Mouse (Mus musculus): ENCODE measurements at regions not wholly inside any gene's neighbourhood (a gene's known extent, or its start where the extent isn't known, plus 50 kb on each side); places are given as distances from the start of the nearest gene placed in this dataset.

DNA sequence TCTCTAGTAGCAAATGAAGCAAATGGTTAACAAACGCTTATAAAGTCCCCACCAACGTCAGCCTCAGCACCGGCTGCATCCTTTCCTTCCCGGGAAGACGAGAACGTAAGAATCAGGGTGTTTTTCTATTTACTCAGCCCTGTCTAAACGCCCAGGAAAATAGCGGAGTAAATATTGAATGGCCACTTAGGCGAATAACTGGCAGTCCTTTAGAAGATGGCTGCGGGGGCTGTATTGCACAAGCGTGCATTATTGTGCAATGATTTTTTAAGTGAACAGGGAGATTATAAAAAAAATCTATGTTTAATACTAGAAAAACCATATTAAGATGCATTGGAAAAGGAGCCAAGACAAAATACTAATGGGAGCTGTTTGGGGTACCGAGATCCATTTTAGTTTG lies 410.3 kb downstream of the Wdr11 start:
- no peak for DNase-seq (ENCODE audit: extremely low spot score in 1 of 2, low spot score in 2 of 2)

DNA sequence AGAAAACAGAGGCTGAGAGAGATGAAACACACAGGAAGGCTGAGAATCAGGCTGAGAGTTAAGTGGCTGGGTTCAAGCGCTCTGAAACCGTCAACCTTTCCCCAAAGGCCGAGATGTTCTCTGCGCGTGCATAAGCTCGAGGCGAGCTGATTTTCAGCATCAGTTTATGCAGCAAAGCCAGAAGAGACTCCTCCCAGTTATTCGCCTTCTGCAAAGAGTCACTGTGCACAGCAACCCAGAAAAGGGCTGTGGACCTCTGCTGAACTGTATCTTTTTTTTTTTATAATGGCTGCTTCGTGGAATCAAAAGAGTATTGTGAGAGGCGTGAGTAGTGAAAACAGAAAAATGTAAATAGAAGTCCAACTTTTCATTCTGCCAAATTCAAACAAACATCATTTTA lies 413.7 kb downstream of the Wdr11 start:
- intact Hi-C loops (cut with DNase I), result no loop called here
- DNase-seq (ENCODE audit: extremely low spot score in 1 of 2, low spot score in 2 of 2), result no peak

More for the DNA sequence above, 410.3 kb downstream of the Wdr11 start:
- intact Hi-C loops (cut with DNase I), result no loop called here

DNA sequence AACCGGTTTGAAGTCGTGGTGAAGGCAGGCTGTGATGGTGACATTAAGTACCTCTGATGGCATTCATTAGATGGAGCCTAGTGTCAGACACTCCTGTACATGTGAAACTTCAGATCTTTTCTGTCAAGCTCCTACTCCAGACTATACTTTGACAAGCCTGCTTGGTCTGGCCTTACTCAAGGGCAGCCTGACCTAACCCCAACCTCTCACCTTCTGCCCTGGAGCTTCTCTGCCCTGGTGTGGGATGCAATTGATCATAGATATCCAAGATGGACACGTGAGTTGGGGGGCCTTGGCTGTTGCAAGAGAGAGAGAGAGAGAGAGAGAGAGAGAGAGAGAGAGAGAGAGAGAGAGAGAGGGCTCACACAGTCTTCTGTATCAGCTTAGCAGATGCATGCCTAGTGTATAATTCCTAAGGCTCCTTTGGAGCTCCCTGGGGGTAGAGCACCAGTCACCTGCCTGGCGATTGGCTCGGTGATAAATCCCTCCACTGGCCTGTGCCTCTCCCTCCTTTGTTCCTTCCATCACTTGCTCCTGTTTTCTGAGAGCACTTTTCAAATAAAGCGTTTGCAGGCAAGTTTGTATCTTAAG lies 416.4 kb downstream of the Wdr11 start:
- DNase-seq (ENCODE audit: extremely low spot score in 1 of 2, low spot score in 2 of 2), result no peak
- intact Hi-C loops (cut with DNase I), result no loop called here

DNA sequence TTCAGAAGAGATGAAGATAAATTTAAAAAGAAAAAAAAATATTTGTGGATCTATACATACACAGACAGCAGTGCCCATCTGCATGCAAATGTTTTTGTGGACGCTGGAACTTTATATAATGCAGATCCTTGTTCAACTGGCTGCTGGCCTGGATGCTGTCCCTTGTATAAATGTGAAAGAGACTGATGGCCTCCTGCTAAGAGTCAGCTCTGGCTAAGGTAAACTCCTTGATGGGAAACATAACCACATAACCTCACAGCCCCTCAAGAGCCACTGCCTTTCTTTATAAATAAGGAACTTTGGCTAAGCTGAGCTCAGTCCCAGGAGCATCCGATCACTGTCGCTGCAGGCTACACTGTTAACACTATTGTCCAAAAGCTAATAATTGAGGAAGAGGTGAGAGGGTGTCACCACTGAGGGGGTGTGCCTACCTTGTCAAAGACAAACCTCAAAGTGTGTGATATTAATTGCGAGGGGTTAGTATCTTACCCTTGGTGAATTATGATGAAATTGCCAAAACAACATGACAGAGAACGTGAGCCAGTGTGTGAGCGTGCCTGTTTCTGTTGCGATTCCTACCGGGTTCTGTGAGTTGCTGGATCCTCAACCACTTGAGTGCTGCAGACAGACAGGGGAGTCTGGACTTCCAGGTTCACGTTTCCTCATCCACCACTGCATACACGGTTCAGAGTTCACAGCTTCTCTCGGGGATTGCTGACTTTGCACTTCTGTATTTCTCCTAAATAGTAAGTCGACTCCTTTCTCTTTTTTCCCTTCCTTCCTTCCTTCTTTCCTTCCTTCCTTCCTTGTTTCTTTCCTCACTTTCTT lies 417.1 kb downstream of the Wdr11 start:
- intact Hi-C loops (cut with DNase I), result no loop called here
- no peak for DNase-seq (ENCODE audit: extremely low spot score in 1 of 2, low spot score in 2 of 2)

DNA sequence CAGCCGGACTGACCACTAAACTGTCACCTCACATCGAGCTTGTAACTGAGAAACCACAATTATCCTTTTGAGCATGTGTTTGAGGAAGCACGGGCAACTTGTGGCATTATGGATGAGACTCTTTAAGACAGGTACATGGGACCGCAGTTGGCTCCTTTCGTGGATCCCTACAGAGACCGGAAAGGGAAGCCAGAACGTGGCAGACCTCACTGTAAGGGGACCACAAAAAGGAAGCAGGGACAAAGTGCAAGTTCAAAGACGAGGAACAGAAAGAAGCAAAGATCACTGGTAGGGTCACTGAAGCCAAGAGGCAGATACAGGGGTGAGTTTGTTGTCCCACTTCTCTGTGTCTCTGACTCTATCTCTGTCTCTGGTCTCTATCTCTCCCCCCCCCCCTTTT lies 420.4 kb downstream of the Wdr11 start:
- intact Hi-C loops (cut with DNase I), result no loop called here
- DNase-seq (ENCODE audit: extremely low spot score in 1 of 2, low spot score in 2 of 2), result no peak

DNA sequence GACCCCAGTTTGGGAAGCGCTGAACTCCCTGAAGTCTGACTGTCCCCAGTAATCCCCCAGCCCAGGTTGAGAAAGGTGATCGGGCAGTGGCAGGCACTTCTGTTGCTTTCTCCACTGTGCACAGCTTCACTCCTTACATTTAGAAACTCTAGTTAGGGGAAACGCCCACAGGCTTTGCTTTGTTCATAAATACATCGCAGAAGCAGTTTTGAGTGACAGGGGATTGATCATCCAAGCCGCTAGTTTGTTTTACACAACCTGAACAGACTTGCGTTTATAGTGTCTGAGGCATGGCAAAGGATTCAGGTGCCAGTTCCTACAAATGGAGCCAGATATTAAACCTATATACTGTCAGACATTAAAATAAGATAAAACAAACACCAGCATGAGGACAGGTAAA lies 421.4 kb downstream of the Wdr11 start:
- intact Hi-C loops (cut with DNase I), result no loop called here
- no peak for DNase-seq (ENCODE audit: extremely low spot score in 1 of 2, low spot score in 2 of 2)

DNA sequence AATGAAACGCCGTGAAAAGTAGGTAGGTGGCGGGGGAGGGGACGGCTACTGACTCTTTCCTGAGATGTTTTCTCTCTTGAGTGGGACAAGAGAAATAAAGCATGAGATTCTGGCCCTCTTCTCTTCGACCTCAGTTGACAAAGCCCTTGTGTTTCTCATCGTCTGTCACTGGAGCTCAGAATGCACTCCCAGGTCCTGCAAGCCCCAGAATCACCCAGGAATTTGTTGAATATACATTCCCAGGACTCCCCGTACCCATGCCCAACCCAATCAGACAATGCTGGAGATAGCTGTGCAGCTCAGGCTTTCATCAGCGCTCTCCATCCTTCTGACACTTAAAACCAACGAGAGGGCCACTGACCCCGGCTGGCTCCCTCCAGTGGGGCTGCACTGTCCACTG lies 422.9 kb downstream of the Wdr11 start:
- intact Hi-C loops (cut with DNase I), result no loop called here
- DNase-seq (ENCODE audit: extremely low spot score in 1 of 2, low spot score in 2 of 2), result no peak

DNA sequence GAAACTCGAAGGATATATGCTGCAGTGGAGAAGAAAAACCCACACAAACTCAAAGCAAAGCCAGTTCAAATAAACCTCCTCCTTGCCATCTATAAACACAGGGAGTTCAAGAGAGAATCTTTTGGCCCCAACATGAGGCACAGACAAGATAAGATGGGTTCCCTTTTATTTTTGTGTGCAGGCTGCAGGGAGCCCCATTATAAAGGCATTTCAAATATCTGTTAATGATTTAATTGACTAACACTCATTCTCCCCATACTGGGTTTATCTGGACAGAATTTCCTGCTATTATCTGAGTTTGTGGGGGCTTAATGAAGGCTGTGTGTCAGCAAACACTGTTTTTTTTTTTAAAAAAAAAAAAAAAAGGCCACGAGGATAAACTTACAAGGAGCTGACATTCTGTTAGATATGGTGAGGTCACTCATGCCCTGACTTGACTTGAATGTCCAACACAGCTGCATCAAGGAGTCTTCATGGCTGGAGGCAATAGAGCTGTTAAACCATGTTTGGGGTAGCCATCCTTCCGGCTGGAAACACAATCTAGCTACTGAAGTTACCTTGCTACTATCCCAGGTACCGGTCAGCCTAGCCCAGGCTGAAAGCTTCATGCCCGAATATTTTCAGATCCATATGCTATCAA lies 423.8 kb downstream of the Wdr11 start:
- no peak for DNase-seq (ENCODE audit: extremely low spot score in 1 of 2, low spot score in 2 of 2)
- intact Hi-C loops (cut with DNase I), result no loop called here

DNA sequence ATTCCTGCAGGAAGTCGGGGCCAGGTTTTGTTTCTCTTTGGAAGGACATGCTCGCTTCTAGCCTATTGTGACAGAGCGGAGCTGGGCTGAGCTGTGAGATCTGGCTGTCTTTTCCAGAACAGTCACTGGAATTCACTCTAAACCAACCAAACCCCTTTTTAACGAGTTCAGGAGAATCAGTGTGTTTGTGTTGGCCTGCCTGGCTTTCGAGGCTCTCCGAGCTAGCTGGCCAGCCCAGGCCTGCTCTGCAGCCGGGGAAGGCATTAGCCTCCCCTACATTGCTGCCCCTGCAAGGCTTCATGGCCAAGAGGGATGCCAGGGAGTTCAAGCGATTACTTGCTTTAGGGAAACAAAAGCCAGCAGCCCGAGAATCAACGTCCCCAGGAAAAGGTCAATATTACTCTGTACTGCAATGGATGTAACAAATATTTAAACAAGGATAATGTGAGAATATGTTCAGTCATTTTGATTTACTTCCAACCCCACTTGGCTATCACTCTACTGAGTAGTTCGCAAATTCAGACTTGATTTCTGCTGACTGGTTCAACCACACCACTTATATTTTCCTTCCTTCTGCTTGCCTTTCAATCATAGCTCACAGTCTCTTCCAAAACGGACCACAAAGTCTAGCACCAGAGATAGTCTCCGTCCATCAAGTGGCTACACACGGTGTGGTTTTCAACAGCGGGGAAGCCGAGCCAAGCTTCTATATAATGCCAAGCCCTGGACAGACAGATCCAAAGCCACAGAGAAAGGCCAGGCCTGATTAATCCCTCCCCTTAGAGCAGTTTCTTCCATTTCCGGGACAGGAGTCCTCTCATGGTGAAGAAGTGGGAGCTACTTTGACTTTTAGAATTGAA lies 424.6 kb downstream of the Wdr11 start:
- DNase-seq (ENCODE audit: extremely low spot score in 1 of 2, low spot score in 2 of 2), result no peak
- intact Hi-C loops (cut with DNase I), result no loop called here

DNA sequence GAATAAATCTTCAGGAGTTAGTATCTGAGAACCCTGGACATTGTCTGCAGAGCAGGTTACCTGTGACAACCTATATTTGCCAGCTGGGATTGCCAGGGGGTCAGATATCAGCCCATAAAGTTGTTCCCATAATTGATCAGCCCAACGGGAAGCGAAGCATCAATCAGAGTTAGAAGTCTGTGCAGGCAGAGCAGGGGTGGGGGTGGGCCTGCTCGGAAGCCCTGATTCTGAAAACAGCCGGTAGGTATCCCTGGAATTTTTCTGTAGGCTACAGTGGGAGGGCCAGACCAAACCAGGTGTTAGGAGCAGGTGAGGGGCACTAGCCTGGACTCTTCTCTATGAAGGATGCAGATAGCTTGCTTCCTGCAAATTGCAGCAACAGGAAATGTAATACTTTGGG lies 427.2 kb downstream of the Wdr11 start:
- DNase-seq (ENCODE audit: extremely low spot score in 1 of 2, low spot score in 2 of 2), result no peak
- intact Hi-C loops (cut with DNase I), result no loop called here

DNA sequence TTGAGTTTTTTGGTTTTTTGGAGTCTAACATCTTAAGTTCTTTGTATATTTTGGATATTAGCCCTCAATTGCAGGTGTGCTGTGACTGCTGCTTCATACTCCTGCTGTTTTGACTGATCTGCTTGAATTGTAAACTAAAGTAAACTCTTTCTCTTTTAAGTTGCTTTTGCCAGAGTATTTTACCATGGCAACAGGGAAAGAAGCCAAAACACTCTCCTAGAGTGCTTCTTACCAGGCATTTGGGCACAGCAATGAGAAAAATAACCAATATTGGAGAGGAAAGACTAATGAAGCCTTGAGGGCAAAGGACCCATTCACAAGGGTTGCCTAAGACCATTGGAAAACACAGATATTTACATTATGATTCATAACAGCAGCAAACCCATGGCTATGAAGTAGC lies 437.3 kb downstream of the Wdr11 start:
- DNase-seq (ENCODE audit: extremely low spot score in 1 of 2, low spot score in 2 of 2), result peak in 1 of 2 experiments; percentile 30
- intact Hi-C loops (cut with DNase I), result no loop called here

DNA sequence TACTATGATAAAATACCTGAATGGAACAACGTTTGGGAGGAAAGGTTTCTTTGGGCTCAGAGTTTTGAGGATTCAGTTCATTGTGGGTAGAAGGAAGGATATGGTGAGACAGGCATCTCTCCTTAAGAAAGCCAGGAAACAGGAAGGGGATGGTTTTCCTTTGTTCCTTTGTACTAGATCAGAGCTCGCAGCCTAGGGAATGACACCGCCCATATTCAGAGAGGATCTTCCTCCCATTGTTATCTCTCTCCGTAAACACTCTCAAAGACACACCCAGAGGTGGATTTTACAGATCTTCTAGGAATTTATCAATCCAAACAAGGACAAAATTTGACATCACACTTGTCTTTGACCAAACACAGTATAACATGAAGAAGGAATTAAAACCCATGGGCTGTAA lies 439.0 kb downstream of the Wdr11 start:
- intact Hi-C loops (cut with DNase I), result no loop called here
- no peak for DNase-seq (ENCODE audit: extremely low spot score in 1 of 2, low spot score in 2 of 2)

DNA sequence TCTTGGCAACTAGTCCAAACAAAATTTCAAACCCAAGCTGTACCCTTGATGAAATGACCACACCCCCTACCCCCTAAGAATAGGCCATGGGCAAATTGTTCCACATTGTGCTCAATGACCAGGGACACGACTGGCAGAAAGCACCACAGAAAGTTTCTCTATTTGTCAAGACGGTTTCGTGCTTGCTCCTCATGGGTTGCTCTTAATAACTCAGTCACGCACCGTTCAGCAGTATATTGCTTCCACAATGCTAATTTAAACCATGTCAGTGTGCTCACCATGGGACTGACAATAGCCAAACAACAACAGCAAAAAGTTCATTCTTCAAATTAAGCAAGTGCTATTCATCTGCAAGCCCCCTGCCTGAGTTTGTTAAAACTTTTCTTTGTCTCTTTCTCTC lies 444.6 kb downstream of the Wdr11 start:
- intact Hi-C loops (cut with DNase I), result no loop called here
- no peak for DNase-seq (ENCODE audit: extremely low spot score in 1 of 2, low spot score in 2 of 2)

DNA sequence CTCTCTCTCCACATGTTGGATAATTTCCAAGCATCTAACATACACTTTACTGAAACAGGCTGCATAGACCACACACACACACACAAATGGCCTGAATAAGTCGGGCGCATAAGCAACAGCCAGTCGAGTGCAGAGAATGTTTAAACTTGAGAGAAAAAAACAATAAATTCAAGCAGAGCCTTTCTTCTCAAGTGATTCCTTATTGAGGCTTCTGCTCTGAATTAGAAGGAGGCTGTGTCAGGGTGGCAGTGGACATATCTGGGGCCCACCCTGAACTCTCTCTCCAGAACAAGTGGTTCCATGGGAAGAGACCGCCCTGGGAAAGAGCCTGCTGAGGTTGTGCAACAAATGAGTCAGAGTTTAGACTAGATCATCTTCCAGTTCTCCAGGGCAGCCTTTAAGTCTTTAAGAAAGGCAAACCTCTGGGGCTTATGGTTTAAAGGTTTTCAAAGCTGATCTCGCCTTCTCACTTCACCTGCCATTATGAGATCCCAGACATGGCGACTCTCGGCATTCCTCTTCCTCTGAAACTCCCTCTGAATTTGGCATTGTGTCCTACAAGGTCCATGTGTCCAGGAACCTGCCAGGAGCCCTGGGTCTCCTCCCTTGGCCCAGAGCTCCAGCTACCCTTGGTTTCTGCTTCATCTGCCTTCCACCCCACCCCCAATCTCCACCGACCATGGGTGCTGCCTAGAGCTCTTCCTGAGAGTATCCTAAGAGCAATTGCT lies 445.3 kb downstream of the Wdr11 start:
- DNase-seq (ENCODE audit: extremely low spot score in 1 of 2, low spot score in 2 of 2), result no peak
- intact Hi-C loops (cut with DNase I), result no loop called here

DNA sequence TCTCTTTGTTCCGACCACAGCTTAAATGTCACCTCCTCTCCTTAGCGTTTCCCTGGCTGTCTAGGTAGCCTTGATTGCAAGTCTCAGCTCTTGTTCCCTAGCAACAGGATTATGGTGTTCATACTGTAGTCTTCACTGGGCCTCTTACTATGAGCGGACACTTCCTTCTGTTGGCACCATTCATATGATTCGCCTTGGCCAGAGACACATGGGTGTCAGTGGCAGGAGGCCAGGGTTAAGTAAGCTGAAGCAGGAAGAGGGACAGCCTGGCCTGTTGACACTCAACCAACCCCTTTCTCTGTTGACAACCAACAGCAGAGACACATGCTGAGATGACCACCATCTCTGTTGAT lies 445.9 kb downstream of the Wdr11 start:
- no peak for DNase-seq (ENCODE audit: extremely low spot score in 1 of 2, low spot score in 2 of 2)

DNA sequence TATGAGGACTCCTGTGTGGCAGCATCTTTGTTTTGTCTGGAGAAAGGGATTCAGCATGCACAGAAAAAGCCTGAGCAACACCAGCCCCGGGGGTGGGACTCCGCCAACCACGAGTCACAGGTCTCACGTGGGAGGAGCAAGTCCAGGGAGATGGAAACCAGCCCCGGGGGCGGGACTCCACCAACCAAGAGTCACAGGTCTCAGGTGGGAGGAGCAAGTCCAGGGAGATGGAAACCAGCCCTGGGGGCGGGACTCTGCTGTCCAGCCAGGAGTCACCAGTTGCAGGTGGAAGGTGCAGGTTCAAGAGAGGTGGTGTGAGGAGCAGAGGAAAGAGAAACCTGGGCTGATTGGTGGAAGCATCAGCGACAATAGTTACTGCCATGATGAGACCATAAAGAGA lies 448.9 kb downstream of the Wdr11 start:
- DNase-seq (ENCODE audit: extremely low spot score in 1 of 2, low spot score in 2 of 2), result no peak
- intact Hi-C loops (cut with DNase I), result no loop called here

More for the DNA sequence above, 445.9 kb downstream of the Wdr11 start:
- intact Hi-C loops (cut with DNase I), result no loop called here

DNA sequence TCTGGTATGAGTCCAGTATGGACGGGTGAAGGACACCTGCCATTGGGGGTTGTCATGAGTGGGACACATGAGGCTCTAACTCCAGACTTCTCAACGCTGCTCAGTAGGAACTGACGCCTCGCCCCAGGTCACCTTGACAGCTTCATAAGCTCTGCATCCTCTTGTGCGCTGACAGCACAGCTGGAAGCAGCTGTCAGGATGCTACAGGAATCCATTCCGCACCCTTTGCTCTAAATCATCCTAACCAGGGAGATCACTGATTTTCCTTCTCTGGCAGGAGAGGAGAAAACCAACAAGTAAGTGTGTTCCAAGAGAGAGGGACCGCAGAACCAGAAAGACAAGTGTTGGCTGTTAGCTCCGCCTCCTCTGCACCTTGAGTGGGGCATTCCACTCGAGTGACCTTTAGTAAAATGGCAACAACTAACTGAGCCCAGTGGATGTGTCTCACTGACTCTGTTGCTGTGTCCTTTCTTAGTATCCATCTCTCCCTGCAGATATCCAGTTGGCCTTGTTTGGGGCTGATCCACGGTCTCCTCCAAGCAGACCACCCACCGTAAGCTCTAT lies 449.8 kb downstream of the Wdr11 start:
- DNase-seq (ENCODE audit: extremely low spot score in 1 of 2, low spot score in 2 of 2), result no peak
- intact Hi-C loops (cut with DNase I), result no loop called here

DNA sequence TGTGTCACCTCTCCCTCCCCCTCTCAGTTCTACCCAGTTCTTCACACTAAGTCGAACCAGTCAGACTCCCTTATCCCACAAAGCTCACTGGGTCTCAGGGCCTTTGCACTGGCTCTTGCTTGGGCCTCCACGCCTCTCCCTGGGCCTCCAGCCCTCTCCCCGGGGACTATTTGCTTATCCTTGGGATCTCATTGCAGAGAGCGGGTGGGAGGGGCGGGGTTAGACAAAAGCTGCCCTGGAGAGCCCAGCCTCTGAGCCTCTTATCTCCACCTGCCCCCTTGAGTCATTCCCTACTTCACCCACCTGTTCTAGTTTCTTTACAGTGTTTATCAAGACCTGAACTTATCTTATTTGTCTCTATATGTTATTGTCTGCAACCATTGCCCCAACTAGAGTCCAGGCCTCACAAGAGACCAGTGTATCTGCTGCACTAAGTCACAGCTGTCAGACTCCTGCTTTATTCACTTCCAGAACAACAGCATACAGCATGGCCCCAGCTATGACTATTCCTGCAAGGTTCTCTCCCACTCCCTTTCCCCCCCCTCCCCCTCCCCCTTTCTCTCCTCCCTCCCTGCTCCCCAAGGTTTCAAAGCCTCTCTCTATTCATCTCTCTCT lies 450.7 kb downstream of the Wdr11 start:
- DNase-seq (ENCODE audit: extremely low spot score in 1 of 2, low spot score in 2 of 2), result no peak
- intact Hi-C loops (cut with DNase I), result no loop called here
